Mouse (Mus musculus) megakaryocyte, embryonic 14.5 days (primary cell): ENCODE results near the gene Casp7.

Experiments
- FLI1 ChIP-seq: IDR thresholded peaks from 2 replicates; pipeline ENCODE4 v1.6.1; 2012; ENCODE audit warnings: low read length, inconsistent platforms, mixed read lengths
- GATA1 ChIP-seq: IDR thresholded peaks from 3 replicates; pipeline ENCODE4 v1.6.1; 2012; ENCODE audit warnings: mixed read lengths, low read length, inconsistent platforms, borderline replicate concordance

DNA sequence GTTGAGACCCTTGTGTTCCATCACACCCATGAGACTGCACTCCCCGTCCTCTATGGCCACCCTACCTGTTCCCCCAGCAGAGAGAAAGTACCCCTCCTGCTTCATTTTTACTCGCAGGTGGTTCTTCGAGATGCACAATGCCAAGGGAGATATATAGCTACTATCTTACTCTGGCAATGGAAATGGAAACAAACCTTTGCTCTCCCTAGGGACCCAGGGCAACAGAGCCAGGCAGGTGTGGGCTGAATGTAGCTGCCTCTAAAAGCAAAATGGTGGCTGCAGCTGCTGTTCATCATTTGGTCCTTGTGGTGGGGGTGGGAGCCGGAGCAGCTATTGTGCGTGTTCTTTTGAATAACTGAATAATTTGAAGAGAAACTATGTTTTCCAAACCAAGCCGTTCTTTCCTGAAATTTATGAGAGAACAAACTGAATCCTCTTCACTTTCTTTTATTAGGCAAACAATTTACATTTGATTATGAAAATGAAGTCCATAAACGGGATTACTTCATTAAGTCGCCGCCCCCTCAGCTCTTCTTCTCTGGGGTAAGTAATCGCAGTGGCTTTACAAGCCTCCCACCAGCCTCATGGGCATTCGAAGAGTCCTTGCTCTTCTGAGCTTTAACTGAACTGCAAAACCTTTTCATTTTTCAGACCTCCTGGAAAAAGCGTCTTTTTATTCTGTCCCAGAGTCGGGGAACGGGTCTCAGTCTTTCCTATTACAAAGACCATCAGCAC is 73.5 kb downstream of the Casp7 start:
- TF ChIP-seq GATA1: no peak
- TF ChIP-seq FLI1: no peak
